Mouse (Mus musculus) MEL (cell line): ENCODE data around the gene Ercc6l. TPM values are rescaled to one million over a fixed set of nuclear protein-coding genes. Genes with fewer than 3 reads are reported as not detected.
"Not testable (repeated sequence)": the region's sequence is repeated elsewhere in the genome, so short reads cannot be mapped to it uniquely, and the experiment has no call there.

Experiments used
- DNase-seq: peaks from one replicate; pipeline ENCODE4 v3.0.0; 2011; ENCODE audit warnings: low read depth, low spot score
- H3K27ac ChIP-seq: 2 replicates; pipeline ENCODE4 v1.5.1; 2012; ENCODE audit warnings: low read depth, mild to moderate bottlenecking, control low read depth, low read length, moderate library complexity; ENCODE audit not compliant: control insufficient read depth
- H3K27me3 ChIP-seq, 2 experiments: fragments of 150-350 bp in 1 of 2; sonication (generic) in 1 of 2; 2 replicates each; pipeline ENCODE4 v1.6.1; 2012; ENCODE audit warnings: low read length in 2 of 2, mild to moderate bottlenecking in 2 of 2, improper control_type of control experiment in 1 of 2, moderate library complexity in 1 of 2; ENCODE audit not compliant: insufficient read depth in 2 of 2, control insufficient read depth in 1 of 2
- H3K36me3 ChIP-seq, 2 experiments: 2 replicates each; pipeline ENCODE4 v1.6.1; 2012 to 2014; ENCODE audit warnings: low read length in 2 of 2, improper control_type of control experiment in 1 of 2, inconsistent platforms in 1 of 2, mild to moderate bottlenecking in 1 of 2; ENCODE audit not compliant: insufficient read depth in 2 of 2, control insufficient read depth in 1 of 2
- H3K4me1 ChIP-seq, 2 experiments: fragments of 150-350 bp in 1 of 2; sonication (generic) in 1 of 2; 2 replicates each; pipeline ENCODE4 v1.6.1; 2012; ENCODE audit warnings: low read length in 2 of 2, improper control_type of control experiment in 1 of 2, mild to moderate bottlenecking in 1 of 2; ENCODE audit not compliant: insufficient read depth in 2 of 2, control insufficient read depth in 1 of 2
- H3K4me3 ChIP-seq, 2 experiments: fragments of 150-350 bp in 1 of 2; sonication (generic) in 1 of 2; 2 replicates each; pipeline ENCODE4 v1.5.1; 2012; ENCODE audit warnings: low read depth in 2 of 2, low read length in 2 of 2, mild to moderate bottlenecking in 2 of 2, moderate library complexity in 2 of 2, control low read depth in 1 of 2, improper control_type of control experiment in 1 of 2; ENCODE audit not compliant: control insufficient read depth in 1 of 2, insufficient read depth in 1 of 2
- H3K79me2 ChIP-seq: 2 replicates; pipeline ENCODE4 v1.6.1; 2012; ENCODE audit warnings: mild to moderate bottlenecking, low read length, moderate library complexity; ENCODE audit not compliant: control insufficient read depth, poor library complexity, insufficient read depth
- H3K9ac ChIP-seq: 2 replicates; pipeline ENCODE4 v1.6.1; 2012; ENCODE audit warnings: low read depth, mild to moderate bottlenecking, control low read depth, low read length, moderate library complexity; ENCODE audit not compliant: control insufficient read depth, poor library complexity, severe bottlenecking
- H3K9me3 ChIP-seq: fragments of 150-350 bp; sonication (generic); replicated peaks from 2 replicates; pipeline ENCODE4 v1.6.1; 2012; ENCODE audit warnings: mild to moderate bottlenecking, low read length, improper control_type of control experiment, moderate library complexity; ENCODE audit not compliant: insufficient read depth
- GATA1 ChIP-seq: IDR thresholded peaks from 2 replicates; pipeline ENCODE4 v1.6.1; 2011; ENCODE audit warnings: low read depth, low read length, improper control_type of control experiment
- JUND ChIP-seq: IDR thresholded peaks from 2 replicates; pipeline ENCODE4 v1.6.1; 2011; ENCODE audit warnings: low read depth, mild to moderate bottlenecking, improper control_type of control experiment, low read length
- MYB ChIP-seq: IDR thresholded peaks from 2 replicates; pipeline ENCODE4 v1.6.1; 2011; ENCODE audit warnings: mild to moderate bottlenecking, low read depth, low read length, improper control_type of control experiment
- NELFE ChIP-seq: IDR thresholded peaks from 2 replicates; pipeline ENCODE4 v1.6.1; 2011; ENCODE audit warnings: low read depth, low read length, improper control_type of control experiment
- NRF1 ChIP-seq: IDR thresholded peaks from 2 replicates; pipeline ENCODE4 v1.6.1; 2014; ENCODE audit warnings: low read depth, mild to moderate bottlenecking, inconsistent platforms, low read length, improper control_type of control experiment, moderate library complexity; ENCODE audit not compliant: poor library complexity, insufficient read depth, severe bottlenecking
- POLR2AphosphoS2 ChIP-seq: IDR thresholded peaks from 2 replicates; pipeline ENCODE4 v1.6.1; 2011; ENCODE audit warnings: low read length, improper control_type of control experiment
- RAD21 ChIP-seq: IDR thresholded peaks from 2 replicates; pipeline ENCODE4 v1.6.1; 2011; ENCODE audit warnings: mild to moderate bottlenecking, low read depth, low read length, improper control_type of control experiment
- SIN3A ChIP-seq: IDR thresholded peaks from 2 replicates; pipeline ENCODE4 v1.6.1; 2012; ENCODE audit warnings: low read length, improper control_type of control experiment, inconsistent platforms
- USF1 ChIP-seq: IDR thresholded peaks from 2 replicates; pipeline ENCODE4 v1.6.1; 2014; ENCODE audit warnings: low read depth, mild to moderate bottlenecking, inconsistent platforms, low read length, improper control_type of control experiment, moderate library complexity
- ZC3H11A ChIP-seq: IDR thresholded peaks from 2 replicates; pipeline ENCODE4 v1.6.1; 2012; ENCODE audit warnings: low read depth, mild to moderate bottlenecking, inconsistent platforms, low read length, improper control_type of control experiment
- ZMIZ1 ChIP-seq: IDR thresholded peaks from 2 replicates; pipeline ENCODE4 v1.6.1; 2012; ENCODE audit warnings: low read depth, mild to moderate bottlenecking, inconsistent platforms, low read length, improper control_type of control experiment, moderate library complexity
- polyA plus RNA-seq, 2 experiments: library from polyadenylated mRNA; stranded (reverse) in 1 of 2; unstranded in 1 of 2; fragments of >175 nt in 1 of 2; fragments of >200 nt in 1 of 2; gene quantifications; 2 replicates each; pipeline versions ENCODE4 v1.2.1 to v1.2.4; 2012; ENCODE audit warnings: low replicate concordance in 2 of 2, low read depth in 1 of 2; ENCODE audit not compliant: insufficient read length in 2 of 2, insufficient read depth in 1 of 2, missing spikeins in 1 of 2
- total RNA-seq: library from RNA; depleted of rRNA; stranded (reverse); fragments of 300-350 nt; gene quantifications from 2 replicates; pipeline ENCODE4 v1.2.3, GENCODE M21; 2012

Ercc6l gene
- total and polyA plus RNA-seq, 3 experiments, result 12.5 to 27.3 (median 14.1) TPM

DNA sequence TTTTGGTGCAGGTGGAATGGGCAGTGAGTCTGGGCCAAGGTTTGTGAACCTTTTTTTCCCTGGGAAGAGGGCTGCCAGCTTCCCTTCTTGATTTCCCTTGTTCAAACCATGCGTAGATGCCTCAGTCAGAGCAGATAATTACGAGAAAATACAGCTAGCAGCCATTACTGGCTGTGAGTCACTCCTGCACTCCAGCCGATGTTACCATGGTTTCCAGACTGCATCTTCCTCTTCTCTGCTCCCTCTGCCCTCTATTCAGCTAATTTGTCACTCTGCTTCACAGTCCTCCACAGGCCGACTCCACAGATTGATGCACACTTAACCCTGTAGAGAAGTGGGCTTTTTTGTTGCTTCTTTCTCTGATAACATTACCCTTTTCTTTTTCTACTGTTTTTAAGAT, 41.2 kb downstream of the Ercc6l start:
- peak; percentile 32; the same call in 1 of the 2 replicates for TF ChIP-seq SIN3A
- TF ChIP-seq RAD21, result no peak
- TF ChIP-seq MYB, result no peak
- no peak for TF ChIP-seq JUND
- H3K36me3 ChIP-seq, result peaks cover 0 to 7% of the 10 kb centered on the region in 2 experiments; a peak in 2 of 4 replicates
- no peak overlapping the region for H3K27ac ChIP-seq

DNA sequence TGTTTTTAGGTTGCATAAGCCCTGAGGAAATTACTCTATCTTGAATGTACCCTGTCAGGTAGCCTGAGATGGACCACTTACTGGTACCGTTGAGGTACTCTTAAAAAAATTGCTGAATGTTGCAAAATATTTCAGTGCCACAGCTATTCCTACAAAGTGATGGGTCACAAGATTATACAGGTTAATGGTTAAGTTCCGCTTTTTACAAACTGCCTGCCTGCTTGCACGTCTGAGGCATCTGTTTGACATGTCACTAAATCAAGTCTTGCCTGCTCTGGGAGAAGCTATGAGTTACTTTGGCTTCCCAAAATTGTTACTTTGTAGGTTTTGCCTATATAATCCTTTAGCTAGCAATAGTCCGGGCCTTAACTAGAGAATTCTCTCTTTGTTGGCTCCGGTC, 47.5 kb downstream of the Ercc6l start:
- not testable (repeated sequence) for H3K27ac ChIP-seq

More for the DNA sequence above, 41.2 kb downstream of the Ercc6l start:
- Histone ChIP-seq H3K9me3 (no peaks in the 10 kb centered on the region), H3K79me2 (peaks cover 9% of the 10 kb centered on the region), H3K4me3 (peak overlapping the region in 1 of 2 experiments; percentile 23; a peak in 2 of 4 replicates), H3K9ac (no peak overlapping the region; the same call in 1 of the 2 replicates), H3K27me3 (no peaks in the 10 kb centered on the region), H3K4me1 (peaks cover 0 to 8% of the 10 kb centered on the region in 2 experiments; a peak in 1 of 4 replicates)
- DNase-seq, result peak; percentile 65

DNA sequence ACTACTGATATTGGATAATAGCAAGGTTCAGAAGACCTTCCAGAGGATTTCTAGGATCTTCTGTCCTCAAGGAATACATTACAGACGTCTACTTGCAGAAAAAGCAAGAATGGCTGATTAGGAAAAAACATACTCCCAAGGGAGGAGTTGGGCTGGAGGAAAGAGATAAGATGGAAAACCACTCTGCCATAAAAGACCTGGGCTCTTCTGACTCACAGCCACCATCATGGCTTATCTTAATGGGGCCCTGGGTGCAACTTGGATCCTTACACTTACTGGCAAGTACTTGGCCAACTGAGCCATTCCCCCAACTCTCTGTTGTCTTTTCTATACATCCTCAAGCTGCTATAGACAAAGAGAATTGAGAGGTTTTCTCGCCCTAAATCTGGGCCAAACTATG, 53.1 kb downstream of the Ercc6l start:
- H3K4me1 ChIP-seq, DNase-seq, H3K9me3 ChIP-seq, H3K27me3 ChIP-seq, H3K9ac ChIP-seq, H3K36me3 ChIP-seq, H3K27ac ChIP-seq, H3K79me2 ChIP-seq, H3K4me3 ChIP-seq: not testable (repeated sequence)

More for the DNA sequence above, 47.5 kb downstream of the Ercc6l start:
- H3K36me3 ChIP-seq, H3K9me3 ChIP-seq, H3K9ac ChIP-seq, H3K4me3 ChIP-seq, H3K79me2 ChIP-seq, H3K4me1 ChIP-seq, H3K27me3 ChIP-seq: not testable (repeated sequence)
- peak; percentile 57 for DNase-seq

DNA sequence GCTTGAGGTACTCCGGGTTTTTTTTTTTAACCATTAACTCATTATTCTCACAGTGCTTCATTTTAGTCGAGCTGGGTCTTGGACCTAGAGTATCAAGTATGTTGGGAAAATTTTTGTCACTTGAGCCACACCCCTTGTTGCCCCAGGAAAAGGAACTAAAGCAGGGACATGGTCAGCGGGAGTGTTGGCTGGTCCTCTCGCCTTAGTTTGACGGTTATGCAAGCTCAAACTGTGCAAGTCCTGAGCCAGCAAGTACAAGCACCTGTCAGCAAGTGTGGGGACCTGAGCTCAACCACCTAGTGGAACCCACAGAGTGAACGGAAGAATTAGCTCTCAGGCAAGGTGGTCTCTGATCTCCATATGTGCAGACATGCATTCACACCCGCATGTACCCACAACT, 55.0 kb downstream of the Ercc6l start:
- no peak for TF ChIP-seq NRF1
- no peak for TF ChIP-seq ZC3H11A
- no peak for TF ChIP-seq POLR2AphosphoS2
- no peak for TF ChIP-seq JUND
- no peak for TF ChIP-seq USF1
- no peak for TF ChIP-seq ZMIZ1
- TF ChIP-seq GATA1, result no peak
- TF ChIP-seq NELFE, result no peak
- Histone ChIP-seq H3K9ac (no peak overlapping the region), H3K27me3 (no peaks in the 10 kb centered on the region)

More for the DNA sequence above, 55.0 kb downstream of the Ercc6l start:
- Histone ChIP-seq H3K4me1 (no peaks in the 10 kb centered on the region), H3K27ac (no peak overlapping the region), H3K4me3 (no peak overlapping the region), H3K79me2 (no peaks in the 10 kb centered on the region), H3K9me3 (no peaks in the 10 kb centered on the region), H3K36me3 (no peaks in the 10 kb centered on the region)
- DNase-seq, result no peak
